Mouse (Mus musculus) liver, embryonic 16.5 days (tissue): ENCODE measurements at regions not wholly inside any gene's neighbourhood (a gene's known extent, or its start where the extent isn't known, plus 50 kb on each side); places are given as distances from the start of the nearest gene placed in this dataset.

Experiments used
- ATAC-seq: fragments of 200-750 bp; cut with Nextera tagmentation; 2 replicates; pipeline ENCODE4 v1.8.0; 2017; ENCODE audit warnings: low read depth, mild to moderate bottlenecking, moderate number of reproducible peaks, moderate library complexity
- H3K27ac ChIP-seq: fragments of 300-500 bp; sonication (generic); 2 replicates; pipeline ENCODE4 v1.5.1; 2014; ENCODE audit warnings: mild to moderate bottlenecking, low read length
- H3K27me3 ChIP-seq: fragments of 300-500 bp; sonication (generic); 2 replicates; pipeline ENCODE4 v1.6.1; 2014; ENCODE audit warnings: low read depth, low read length, mixed read lengths; ENCODE audit not compliant: control insufficient read depth, insufficient read depth
- H3K36me3 ChIP-seq: fragments of 300-500 bp; sonication (generic); 2 replicates; pipeline ENCODE4 v1.6.1; 2014; ENCODE audit warnings: mild to moderate bottlenecking; ENCODE audit not compliant: control insufficient read depth, insufficient read depth
- H3K4me1 ChIP-seq: fragments of 300-500 bp; sonication (generic); 2 replicates; pipeline ENCODE4 v1.6.1; 2014; ENCODE audit warnings: low read depth, low read length, mixed read lengths; ENCODE audit not compliant: control insufficient read depth
- H3K4me2 ChIP-seq: fragments of 300-500 bp; sonication (generic); 2 replicates; pipeline ENCODE4 v1.6.1; 2014; ENCODE audit warnings: low read depth, low read length, mixed read lengths
- H3K4me3 ChIP-seq: fragments of 300-500 bp; sonication (generic); 2 replicates; pipeline ENCODE4 v1.5.1; 2014; ENCODE audit warnings: low read depth, mild to moderate bottlenecking, low read length
- H3K9ac ChIP-seq: fragments of 300-500 bp; sonication (generic); 2 replicates; pipeline ENCODE4 v1.6.1; 2014; ENCODE audit warnings: low read depth, low read length
- H3K9me3 ChIP-seq: fragments of 300-500 bp; sonication (generic); replicated peaks from 2 replicates; pipeline ENCODE4 v1.6.1; 2016; ENCODE audit warnings: low read length; ENCODE audit not compliant: control insufficient read depth
- WGBS: fragments of 180-500 bp; shearing (Covaris S2); extraction: QIAGEN DNeasy Blood & Tissue Kit; methylation state at CpG from one replicate; pipeline ENCODE4 v1.1.7; 2014; ENCODE audit not compliant: insufficient replicate concordance; 5-methylcytosine and 5-hydroxymethylcytosine counted together

- H3K4me1 ChIP-seq, result no peaks in the 10 kb centered on the region
- ATAC-seq, result no peak
- H3K27me3 ChIP-seq, result no peaks in the 10 kb centered on the region
- no peak overlapping the region for H3K4me2 ChIP-seq
- H3K36me3 ChIP-seq, result no peaks in the 10 kb centered on the region
- WGBS, result 75% methylated on average over 2 of the region's 2 CpGs
- no peak overlapping the region for H3K9ac ChIP-seq
- H3K4me3 ChIP-seq, result no peak overlapping the region
- H3K27ac ChIP-seq, result no peak overlapping the region
- no peaks in the 10 kb centered on the region for H3K9me3 ChIP-seq
Observed at GRCm38 (mm10) chr10:17034892-17035775, 687.9 kb upstream of the Cited2 start.

GRCm38 (mm10) chr10:17038259-17039043 lies 684.6 kb upstream of the Cited2 start:
- no peak overlapping the region for H3K9ac ChIP-seq
- no peaks in the 10 kb centered on the region for H3K9me3 ChIP-seq
- H3K4me3 ChIP-seq, result no peak overlapping the region
- no peaks in the 10 kb centered on the region for H3K36me3 ChIP-seq
- no peak overlapping the region for H3K27ac ChIP-seq
- no peak overlapping the region for H3K4me2 ChIP-seq
- no peak for ATAC-seq
- H3K27me3 ChIP-seq, result no peaks in the 10 kb centered on the region
- H3K4me1 ChIP-seq, result no peaks in the 10 kb centered on the region
- WGBS, result 49% methylated on average over 11 of the region's 11 CpGs

DNA sequence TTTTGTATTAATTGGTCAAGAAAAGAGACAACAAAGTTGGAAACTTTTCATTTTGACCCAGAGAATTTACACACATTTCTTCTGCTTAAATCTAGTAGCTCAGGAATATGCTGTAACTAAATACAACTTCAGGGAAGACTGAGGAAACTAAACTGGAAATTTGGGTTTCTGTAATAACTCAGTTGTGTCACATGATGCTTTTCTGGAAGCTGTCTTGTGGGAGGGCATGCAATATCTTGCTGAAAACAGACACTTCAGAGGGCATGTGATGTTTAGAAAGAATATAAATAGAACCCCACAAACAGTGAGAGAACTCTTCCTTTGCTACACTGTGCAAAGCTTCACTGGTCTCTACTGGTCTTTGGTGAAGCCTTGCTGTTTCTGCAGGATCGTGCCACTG lies 680.9 kb upstream of the Cited2 start:
- Histone ChIP-seq H3K27me3 (no peaks in the 10 kb centered on the region), H3K36me3 (no peaks in the 10 kb centered on the region), H3K27ac (no peak overlapping the region), H3K9ac (no peak overlapping the region), H3K9me3 (no peaks in the 10 kb centered on the region), H3K4me1 (no peaks in the 10 kb centered on the region), H3K4me3 (no peak overlapping the region), H3K4me2 (no peak overlapping the region)
- 56% methylated on average over 1 of the region's 1 CpGs for WGBS
- ATAC-seq, result no peak

- Histone ChIP-seq H3K36me3 (no peaks in the 10 kb centered on the region), H3K27ac (no peak overlapping the region), H3K4me1 (no peaks in the 10 kb centered on the region), H3K27me3 (no peaks in the 10 kb centered on the region), H3K4me3 (no peak overlapping the region), H3K4me2 (no peak overlapping the region), H3K9ac (no peak overlapping the region), H3K9me3 (no peaks in the 10 kb centered on the region)
- no peak for ATAC-seq
- 42% methylated on average over 3 of the region's 3 CpGs for WGBS
Observed at GRCm38 (mm10) chr10:17042973-17043372, 680.0 kb upstream of the Cited2 start.

DNA sequence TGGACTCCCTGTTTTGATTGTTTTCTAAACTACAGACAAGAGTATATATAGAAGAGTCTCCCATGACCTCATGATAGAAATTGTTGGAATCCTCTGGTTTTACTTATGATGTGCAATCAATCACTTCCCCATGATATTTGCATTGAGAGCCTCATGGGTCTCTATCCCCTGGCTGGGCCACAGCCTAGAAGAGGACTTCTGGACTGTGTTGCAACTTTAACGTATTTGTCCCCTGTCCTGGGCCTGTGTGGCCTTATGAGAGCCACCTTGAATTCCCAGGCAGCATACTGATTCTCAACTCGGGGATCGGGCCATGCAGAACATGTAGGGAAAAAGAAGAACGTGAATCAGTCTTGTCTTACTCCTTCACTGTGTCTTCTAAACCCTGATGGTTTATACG lies 676.3 kb upstream of the Cited2 start:
- H3K9ac ChIP-seq, result no peak overlapping the region
- no peak overlapping the region for H3K27ac ChIP-seq
- H3K9me3 ChIP-seq, result no peaks in the 10 kb centered on the region
- ATAC-seq, result peak; percentile 59; the same call in 1 of the 2 replicates
- no peaks in the 10 kb centered on the region for H3K36me3 ChIP-seq
- H3K4me2 ChIP-seq, result no peak overlapping the region
- 69% methylated on average over 5 of the region's 5 CpGs for WGBS
- no peak overlapping the region for H3K4me3 ChIP-seq
- H3K27me3 ChIP-seq, result no peaks in the 10 kb centered on the region
- no peaks in the 10 kb centered on the region for H3K4me1 ChIP-seq

GRCm38 (mm10) chr10:17072906-17073305 lies 650.1 kb upstream of the Cited2 start:
- H3K9ac ChIP-seq, result no peak overlapping the region
- no peak overlapping the region for H3K27ac ChIP-seq
- no peaks in the 10 kb centered on the region for H3K27me3 ChIP-seq
- ATAC-seq, result no peak
- no peak overlapping the region for H3K4me3 ChIP-seq
- WGBS, result 33% methylated on average over 1 of the region's 1 CpGs
- H3K36me3 ChIP-seq, result no peaks in the 10 kb centered on the region
- H3K4me1 ChIP-seq, result no peaks in the 10 kb centered on the region
- H3K9me3 ChIP-seq, result no peaks in the 10 kb centered on the region
- no peak overlapping the region for H3K4me2 ChIP-seq

DNA sequence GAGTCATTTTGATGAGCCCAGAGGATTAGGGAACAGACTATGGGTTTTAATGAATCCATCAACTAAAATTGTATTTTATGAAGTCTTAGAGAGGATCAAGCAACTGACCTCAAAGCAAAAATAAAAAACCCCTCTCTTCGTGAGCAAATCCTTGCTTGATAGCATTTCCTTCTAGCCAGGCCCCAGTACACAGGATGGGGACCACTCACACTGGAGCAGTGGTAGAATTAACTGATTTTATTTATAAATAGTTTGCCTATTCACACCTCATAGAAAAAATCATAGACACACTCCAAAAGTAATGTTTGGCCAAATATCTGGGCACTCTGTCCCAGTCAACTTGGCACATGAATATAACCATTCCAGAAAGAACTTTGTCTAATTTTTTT lies 649.0 kb upstream of the Cited2 start:
- no peak overlapping the region for H3K4me3 ChIP-seq
- no peak overlapping the region for H3K27ac ChIP-seq
- no peaks in the 10 kb centered on the region for H3K36me3 ChIP-seq
- ATAC-seq, result no peak
- H3K4me1 ChIP-seq, result no peaks in the 10 kb centered on the region
- H3K4me2 ChIP-seq, result no peak overlapping the region
- H3K27me3 ChIP-seq, result no peaks in the 10 kb centered on the region
- 50% methylated on average over 1 of the region's 1 CpGs for WGBS
- no peak overlapping the region for H3K9ac ChIP-seq
- H3K9me3 ChIP-seq, result no peaks in the 10 kb centered on the region

DNA sequence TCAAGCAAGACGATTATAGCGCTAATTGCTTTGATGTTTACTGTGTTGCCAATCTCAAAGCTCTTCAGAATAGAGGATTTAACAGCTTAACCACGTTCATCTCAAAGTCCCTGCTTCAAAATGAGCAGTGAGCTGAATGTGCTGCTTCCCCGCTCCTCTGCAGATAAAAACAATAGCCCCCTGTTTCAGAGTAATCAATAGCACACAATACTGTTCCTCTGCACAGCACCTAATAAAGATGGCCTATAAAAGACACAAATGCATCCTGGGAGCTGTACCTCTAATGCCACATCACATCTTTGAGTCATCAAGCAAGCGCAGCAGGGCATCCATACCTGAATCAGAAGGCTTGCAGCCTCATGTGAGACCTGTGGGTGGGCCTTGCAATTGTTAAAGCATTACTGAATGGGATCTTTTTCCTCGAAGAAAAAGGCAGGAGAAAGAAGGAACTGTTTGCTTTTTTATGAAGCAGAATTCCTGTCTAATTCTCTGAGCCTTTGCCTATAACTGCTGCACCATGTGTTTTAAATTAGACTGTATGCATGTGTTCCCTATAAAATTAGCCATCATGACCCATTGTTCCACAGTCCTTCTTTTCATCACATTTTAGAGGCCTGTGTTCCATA lies 648.5 kb upstream of the Cited2 start:
- no peak overlapping the region for H3K9ac ChIP-seq
- WGBS, result 60% methylated on average over 6 of the region's 6 CpGs
- no peak for ATAC-seq

GRCm38 (mm10) chr10:17075147-17075546 lies 647.9 kb upstream of the Cited2 start:
- WGBS, result 40% methylated on average over 4 of the region's 4 CpGs
- Histone ChIP-seq H3K36me3 (no peaks in the 10 kb centered on the region), H3K4me3 (no peak overlapping the region), H3K27me3 (no peaks in the 10 kb centered on the region), H3K9me3 (no peaks in the 10 kb centered on the region), H3K4me2 (no peak overlapping the region), H3K4me1 (no peaks in the 10 kb centered on the region), H3K27ac (no peak overlapping the region), H3K9ac (no peak overlapping the region)
- no peak for ATAC-seq

More for the DNA sequence above, 648.5 kb upstream of the Cited2 start:
- Histone ChIP-seq H3K36me3 (no peaks in the 10 kb centered on the region), H3K27ac (no peak overlapping the region), H3K4me3 (no peak overlapping the region), H3K4me2 (no peak overlapping the region), H3K9me3 (no peaks in the 10 kb centered on the region), H3K27me3 (no peaks in the 10 kb centered on the region), H3K4me1 (no peaks in the 10 kb centered on the region)
